Mouse (Mus musculus): ENCODE measurements around the gene Skp2.

DNA sequence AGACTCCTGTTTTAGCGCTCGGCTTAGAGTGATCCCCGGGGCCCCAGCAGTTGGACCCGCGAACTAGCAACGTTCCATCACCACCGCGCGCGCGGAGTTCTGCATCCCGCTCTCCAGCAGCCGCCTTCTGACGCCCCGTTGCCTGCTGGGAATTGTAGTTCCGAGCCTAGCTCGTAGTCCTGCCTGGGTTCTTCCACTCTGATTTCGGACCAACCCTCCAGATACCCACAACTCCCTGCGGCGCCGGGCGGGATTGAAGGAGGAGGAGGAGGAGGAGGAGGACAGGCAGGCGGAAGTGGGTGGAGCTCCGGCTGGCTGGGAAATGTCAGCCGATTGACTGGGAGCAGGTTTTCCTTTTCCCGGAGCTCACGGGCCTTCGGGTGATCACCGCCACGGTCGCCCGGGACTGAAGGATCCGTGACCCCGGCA is 15.0 kb downstream of the Skp2 start, which contains the start of gene Lmbrd2:
- no peak for TF ChIP-seq CTCF (IDR thresholded peaks at IDR 0.05; ENCODE audit: extremely low read depth, insufficient read depth, low read length)
- TF ChIP-seq POLR2A (IDR thresholded peaks at IDR 0.05; ENCODE audit: extremely low read depth, insufficient read depth, low read length), result peak; percentile 70; the same call in 1 of the 2 replicates
